In the genomic region with DNA sequence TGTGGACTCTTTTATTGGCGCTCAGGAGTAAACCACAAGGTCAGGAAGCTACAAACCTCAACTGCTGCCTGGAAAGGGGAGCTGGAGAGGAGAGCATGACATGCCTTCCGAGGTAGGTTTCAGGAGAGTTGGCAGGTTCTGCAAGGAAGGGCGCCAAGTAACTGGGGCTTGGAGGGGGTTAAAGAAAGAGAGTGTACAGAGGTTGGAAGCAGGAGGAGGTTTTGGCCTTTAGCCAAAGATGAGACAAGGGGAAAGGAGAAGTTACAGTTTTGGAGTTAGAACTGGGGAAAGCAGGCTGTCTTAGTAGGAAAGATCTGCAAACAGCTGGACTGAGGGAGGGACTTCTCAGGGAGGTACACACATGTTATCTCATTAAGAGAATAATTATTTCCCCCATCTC, we compare ENCODE assay signal across 12 mouse cellular contexts. TPM values are rescaled to one million over a fixed set of nuclear protein-coding genes. Genes with fewer than 3 reads are reported as not detected.
DNase-seq lines count a peak whose midpoint lies in the region; ATAC-seq and TF ChIP-seq lines count a peak whose summit lies in the region.
"Had no signal": no experiment of that assay in that cellular context is flagged by ENCODE, and none has a peak within 500 bp of the region (broad histone marks: within the 10 kb centered on the region; RNA-seq: fewer than 3 reads in every experiment).

No protein-coding gene starts in this region.

- TF ChIP-seq CTCF in hindbrain, postnatal 0 days (IDR thresholded peaks at IDR 0.05; ENCODE audit: low read depth), result no peak
- no peak for TF ChIP-seq CTCF in brain, embryonic 14.5 days (IDR thresholded peaks at IDR 0.05; ENCODE audit: borderline replicate concordance, extremely low read depth, insufficient read depth, insufficient read length)
- TF ChIP-seq CTCF in intestine, postnatal 0 days (IDR thresholded peaks at IDR 0.05; ENCODE audit: low read depth), result no peak

- H3K27ac ChIP-seq in hindbrain, postnatal 0 days, result no peak overlapping the region
- H3K27ac ChIP-seq in hindbrain, embryonic 12.5 days, result no peak overlapping the region
- peak overlapping the region; percentile 15 for H3K27ac ChIP-seq in intestine, postnatal 0 days (ENCODE audit: low read depth, low read length)
- H3K27ac ChIP-seq: hindbrain, embryonic 10.5 days had no signal

- no peak overlapping the region for H3K9ac ChIP-seq in hindbrain, postnatal 0 days (replicated peaks; ENCODE audit: low read length)
- no peak overlapping the region for H3K9ac ChIP-seq in hindbrain, embryonic 12.5 days
- H3K9ac ChIP-seq in intestine, postnatal 0 days (ENCODE audit: low read depth, low read length), result no peak overlapping the region

- no peak overlapping the region for H3K4me3 ChIP-seq in hindbrain, postnatal 0 days (ENCODE audit: low read length)
- no peak overlapping the region for H3K4me3 ChIP-seq in hindbrain, embryonic 12.5 days
- H3K4me3 ChIP-seq in intestine, postnatal 0 days (ENCODE audit: low read depth, low read length), result no peak overlapping the region
- H3K4me3 ChIP-seq: hindbrain, embryonic 10.5 days had no signal

- no peaks in the 10 kb centered on the region for H3K4me1 ChIP-seq in hindbrain, postnatal 0 days (ENCODE audit: insufficient read depth, low read length)
- peaks cover 19% of the 10 kb centered on the region for H3K4me1 ChIP-seq in hindbrain, embryonic 12.5 days
- no peaks in the 10 kb centered on the region for H3K4me1 ChIP-seq in intestine, postnatal 0 days (replicated peaks; ENCODE audit: control insufficient read depth, insufficient read depth, low read length)

- peak; percentile 28 for DNase-seq in hindbrain, postnatal 0 days (ENCODE audit: low spot score)
- peak; percentile 73 for DNase-seq in 3T3-L1 (ENCODE audit: low read depth, low spot score)
- DNase-seq in brain, embryonic 14.5 days (ENCODE audit: low read depth), result peak; percentile 41
- DNase-seq in right cerebral cortex, postnatal 4 days, result no peak
- no peak for DNase-seq in adrenal gland, adult 2 months
- DNase-seq: lung, adult 2 months; thymus, postnatal 25 days had no signal

- 43% methylated on average over 3 of the region's 3 CpGs for WGBS in hindbrain, postnatal 0 days
- WGBS in hindbrain, embryonic 12.5 days, result 79% methylated on average over 3 of the region's 3 CpGs
- 52% methylated on average over 3 of the region's 3 CpGs for WGBS in intestine, postnatal 0 days

- no peaks in the 10 kb centered on the region for H3K27me3 ChIP-seq in hindbrain, postnatal 0 days (ENCODE audit: insufficient read depth, low read length)
- H3K27me3 ChIP-seq in hindbrain, embryonic 12.5 days, result no peaks in the 10 kb centered on the region
- no peaks in the 10 kb centered on the region for H3K27me3 ChIP-seq in intestine, postnatal 0 days (replicated peaks; ENCODE audit: control insufficient read depth, insufficient read depth, low read length)
- H3K27me3 ChIP-seq: CH12.LX had no signal

- H3K9me3 ChIP-seq in hindbrain, postnatal 0 days (ENCODE audit: low read length), result no peaks in the 10 kb centered on the region
- H3K9me3 ChIP-seq in hindbrain, embryonic 12.5 days (replicated peaks), result peaks cover 15% of the 10 kb centered on the region; the same call in 1 of the 2 replicates
- H3K9me3 ChIP-seq in intestine, postnatal 0 days (ENCODE audit: control insufficient read depth), result peaks cover 6% of the 10 kb centered on the region

- no peak for TF ChIP-seq POLR2A in brain, embryonic 14.5 days (IDR thresholded peaks at IDR 0.05; ENCODE audit: borderline replicate concordance, extremely low read depth, insufficient read depth, insufficient read length, poor library complexity, severe bottlenecking)

- H3K36me3 ChIP-seq in hindbrain, postnatal 0 days (ENCODE audit: insufficient read depth, low read length), result no peaks in the 10 kb centered on the region
- H3K36me3 ChIP-seq in hindbrain, embryonic 12.5 days, result no peaks in the 10 kb centered on the region
- no peaks in the 10 kb centered on the region for H3K36me3 ChIP-seq in intestine, postnatal 0 days (ENCODE audit: control insufficient read depth, insufficient read depth)

- no peak for ATAC-seq in hindbrain, postnatal 0 days
- no peak for ATAC-seq in hindbrain, embryonic 12.5 days (ENCODE audit: low FRiP score)
- no peak for ATAC-seq in intestine, postnatal 0 days
- no peak for ATAC-seq in activated CD4-positive, CD25-positive, alpha-beta regulatory T cell, adult 4 months

- H3K4me2 ChIP-seq in hindbrain, postnatal 0 days (ENCODE audit: low read depth, low read length), result no peak overlapping the region
- no peak overlapping the region for H3K4me2 ChIP-seq in hindbrain, embryonic 12.5 days (replicated peaks)
- H3K4me2 ChIP-seq in intestine, postnatal 0 days (replicated peaks; ENCODE audit: low read depth), result no peak overlapping the region

RNA-seq across cellular contexts. Expression of gene Traf3ip2, which starts 16.9 kb away (rescaled TPM):
- total RNA-seq in hindbrain, postnatal 0 days (2014; rRNA removed), result 5.3 and 9.6 TPM in 2 replicates
- polyA plus RNA-seq in hindbrain, postnatal 0 days (2015; fragmentation: Nextera tagmentation; extraction: Ambion mirVana), result 5.7 and 6.2 TPM in 2 replicates
- 5.8 and 7.0 TPM in 2 replicates for polyA plus RNA-seq in hindbrain, embryonic 12.5 days (2016; fragmentation: Nextera tagmentation; extraction: Ambion mirVana)
- polyA plus RNA-seq in brain, embryonic 14.5 days (2012; rRNA removed), result 2.8 TPM in 2 replicates
- polyA plus RNA-seq in intestine, postnatal 0 days (2015; fragmentation: Nextera tagmentation; extraction: Ambion mirVana), result 25.3 and 27.8 TPM in 2 replicates
- polyA plus RNA-seq in activated CD4-positive, CD25-positive, alpha-beta regulatory T cell, adult 4 months (2017; shearing (Covaris generic)), result 10 to 100 TPM; 33.8 to 34.0 TPM
- total RNA-seq in adrenal gland, adult 2 months (2021), result 10 to 100 TPM; 15.3 to 19.1 TPM
- polyA plus RNA-seq in adrenal gland, adult 2 months (2012; rRNA removed), result 20.2 and 24.2 TPM in 2 replicates

Comparison
In these comparisons a context has a peak if more than half of its experiments do, and no peak if none do; other contexts are left out.
1. DNase-seq: peak in hindbrain, postnatal 0 days (single experiment), 3T3-L1 (single experiment) and brain, embryonic 14.5 days (single experiment); none in right cerebral cortex, postnatal 4 days (single experiment) and adrenal gland, adult 2 months (single experiment).